In the genomic region with DNA sequence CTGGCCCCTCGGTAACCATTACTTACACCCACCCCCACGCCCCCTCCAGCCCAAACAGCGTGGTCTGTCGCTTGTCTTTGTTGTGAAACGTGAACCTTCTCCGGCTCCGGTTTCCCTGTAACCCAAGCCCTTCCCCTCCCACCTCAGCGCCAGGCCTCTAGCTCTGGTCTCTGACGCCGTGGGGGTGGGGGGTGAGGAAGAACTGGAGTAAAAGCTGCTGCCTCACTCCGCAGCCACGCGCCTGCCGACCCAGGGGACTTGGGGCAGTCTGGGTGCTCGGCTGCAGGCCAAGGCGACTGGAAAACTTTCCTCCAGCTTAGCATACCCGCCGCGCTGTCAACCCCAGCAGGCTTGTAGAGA, we compare ENCODE assay signal across 8 mouse cellular contexts. TPM values are rescaled to one million over a fixed set of nuclear protein-coding genes. Genes with fewer than 3 reads are reported as not detected.
DNase-seq lines count a peak whose midpoint lies in the region; ATAC-seq lines count a peak whose summit lies in the region.

No protein-coding gene starts in this region.

- H3K9me3 ChIP-seq in forebrain, embryonic 10.5 days, result no peaks in the 10 kb centered on the region
- no peaks in the 10 kb centered on the region; the same call in 1 of the 2 replicates for H3K9me3 ChIP-seq in limb, embryonic 11.5 days (ENCODE audit: control insufficient read depth, low read length)
- H3K9me3 ChIP-seq in midbrain, embryonic 12.5 days, result no peaks in the 10 kb centered on the region

- WGBS in forebrain, embryonic 10.5 days, result 0% methylated on average over 19 of the region's 19 CpGs
- under 1% methylated on average over 19 of the region's 19 CpGs for WGBS in limb, embryonic 11.5 days
- WGBS in midbrain, embryonic 12.5 days, result 0% methylated on average over 19 of the region's 19 CpGs

- peak overlapping the region; percentile 97 for H3K27ac ChIP-seq in forebrain, embryonic 10.5 days
- H3K27ac ChIP-seq in limb, embryonic 11.5 days (replicated peaks; ENCODE audit: low read depth, low read length), result 0 out of 2 replicates have a peak overlapping the region, but pooled peaks have one; percentile 36
- peak overlapping the region; percentile 91 for H3K27ac ChIP-seq in midbrain, embryonic 12.5 days (replicated peaks)

- DNase-seq in 3134 (ENCODE audit: extremely low read depth, insufficient read length, low spot score), result peak; percentile 84
- DNase-seq in Muller cell, postnatal 12 days (ENCODE audit: inconsistent ontology term), result peak; percentile 82
- peak; percentile 76 for DNase-seq in forebrain, embryonic 10.5 days (ENCODE audit: extremely low spot score, low spot score)
- DNase-seq in heart, postnatal 4 days, result peak; percentile 85
- peak; percentile 87 for DNase-seq in limb, embryonic 11.5 days (ENCODE audit: low spot score)
- DNase-seq in cerebellum, adult 9-10 months, result no peak
- no peak for DNase-seq in frontal cortex, postnatal 36 days (ENCODE audit: low spot score in 2 of 2)

- peak overlapping the region; percentile 87 for H3K4me3 ChIP-seq in forebrain, embryonic 10.5 days
- H3K4me3 ChIP-seq in limb, embryonic 11.5 days (ENCODE audit: low read depth, low read length), result peak overlapping the region; percentile 82
- peak overlapping the region; percentile 72 for H3K4me3 ChIP-seq in midbrain, embryonic 12.5 days

- H3K27me3 ChIP-seq in forebrain, embryonic 10.5 days (ENCODE audit: poor library complexity, severe bottlenecking), result peaks cover 18% of the 10 kb centered on the region
- H3K27me3 ChIP-seq in limb, embryonic 11.5 days (ENCODE audit: control insufficient read depth, insufficient read depth, low read length), result no peaks in the 10 kb centered on the region
- peaks cover 27% of the 10 kb centered on the region for H3K27me3 ChIP-seq in midbrain, embryonic 12.5 days

- peak; percentile 10 for ATAC-seq in limb, embryonic 11.5 days (ENCODE audit: insufficient number of reproducible peaks, low FRiP score, low TSS enrichment, low read depth)
- no peak for ATAC-seq in midbrain, embryonic 12.5 days (ENCODE audit: low FRiP score, low read depth)

- H3K4me2 ChIP-seq in limb, embryonic 11.5 days (ENCODE audit: low read depth, severe bottlenecking), result peak overlapping the region; percentile 96
- peak overlapping the region; percentile 98 for H3K4me2 ChIP-seq in midbrain, embryonic 12.5 days (replicated peaks)

- peaks cover 72% of the 10 kb centered on the region for H3K4me1 ChIP-seq in forebrain, embryonic 10.5 days
- peaks cover 18% of the 10 kb centered on the region for H3K4me1 ChIP-seq in limb, embryonic 11.5 days (ENCODE audit: control insufficient read depth, insufficient read depth, low read length)
- peaks cover 55% of the 10 kb centered on the region for H3K4me1 ChIP-seq in midbrain, embryonic 12.5 days

- peak overlapping the region; percentile 60 for H3K9ac ChIP-seq in limb, embryonic 11.5 days (ENCODE audit: low read length)
- H3K9ac ChIP-seq in midbrain, embryonic 12.5 days (replicated peaks), result peak overlapping the region; percentile 85

- H3K36me3 ChIP-seq in forebrain, embryonic 10.5 days (replicated peaks), result peaks cover 31% of the 10 kb centered on the region
- 0 out of 2 replicates have a peak, but pooled peaks cover under 1% of the 10 kb centered on the region for H3K36me3 ChIP-seq in limb, embryonic 11.5 days (ENCODE audit: control insufficient read depth, insufficient read depth, low read length)
- H3K36me3 ChIP-seq in midbrain, embryonic 12.5 days, result peaks cover 16% of the 10 kb centered on the region

RNA-seq across cellular contexts. Expression of a gene that starts 1.3 kb away (rescaled TPM):
- 6.7 and 7.4 TPM in 2 replicates for polyA plus RNA-seq in forebrain, embryonic 10.5 days (2016; fragmentation: Nextera tagmentation; extraction: Ambion mirVana)
- 10 to 100 TPM; 10.3 to 10.4 TPM for total RNA-seq in heart, postnatal 4 days (2021)
- polyA plus RNA-seq in limb, embryonic 11.5 days (2014; fragmentation: Nextera tagmentation; extraction: Ambion mirVana), result 8.7 and 8.9 TPM in 2 replicates
- 7.4 and 7.9 TPM in 2 replicates for polyA plus RNA-seq in midbrain, embryonic 12.5 days (2016; fragmentation: Nextera tagmentation; extraction: Ambion mirVana)

RNA-seq across cellular contexts. Expression of a gene that starts 12.1 kb away (rescaled TPM):
- polyA plus RNA-seq in forebrain, embryonic 10.5 days (2016; fragmentation: Nextera tagmentation; extraction: Ambion mirVana), result 8.3 and 9.1 TPM in 2 replicates
- total RNA-seq in heart, postnatal 4 days (2021), result 100 to 1,000 TPM; 188 to 201 TPM
- polyA plus RNA-seq in limb, embryonic 11.5 days (2014; fragmentation: Nextera tagmentation; extraction: Ambion mirVana), result 8.6 and 9.2 TPM in 2 replicates
- polyA plus RNA-seq in midbrain, embryonic 12.5 days (2016; fragmentation: Nextera tagmentation; extraction: Ambion mirVana), result 11.2 and 11.7 TPM in 2 replicates

RNA-seq across cellular contexts. Expression of a gene that starts 19.7 kb away (rescaled TPM):
- 14.4 and 16.3 TPM in 2 replicates for polyA plus RNA-seq in forebrain, embryonic 10.5 days (2016; fragmentation: Nextera tagmentation; extraction: Ambion mirVana)
- total RNA-seq in heart, postnatal 4 days (2021), result 10 to 100 TPM; 60.3 to 62.9 TPM
- polyA plus RNA-seq in limb, embryonic 11.5 days (2014; fragmentation: Nextera tagmentation; extraction: Ambion mirVana), result 18.8 and 25.6 TPM in 2 replicates
- polyA plus RNA-seq in midbrain, embryonic 12.5 days (2016; fragmentation: Nextera tagmentation; extraction: Ambion mirVana), result 20.8 and 21.0 TPM in 2 replicates

RNA-seq across cellular contexts. Expression of a gene that starts 22.4 kb away (rescaled TPM):
- polyA plus RNA-seq in forebrain, embryonic 10.5 days (2016; fragmentation: Nextera tagmentation; extraction: Ambion mirVana), result 0.81 and 1.1 TPM in 2 replicates
- total RNA-seq in heart, postnatal 4 days (2021), result under 1 TPM; 0.33 to 0.56 TPM
- polyA plus RNA-seq in limb, embryonic 11.5 days (2014; fragmentation: Nextera tagmentation; extraction: Ambion mirVana), result 1.8 and 2.0 TPM in 2 replicates
- polyA plus RNA-seq in midbrain, embryonic 12.5 days (2016; fragmentation: Nextera tagmentation; extraction: Ambion mirVana), result 1.1 and 1.3 TPM in 2 replicates

RNA-seq across cellular contexts. Expression of a gene that starts 23.9 kb away (rescaled TPM):
- polyA plus RNA-seq in forebrain, embryonic 10.5 days (2016; fragmentation: Nextera tagmentation; extraction: Ambion mirVana), result 17.8 and 18.4 TPM in 2 replicates
- 1 to 10 TPM; 5.5 to 7.2 TPM for total RNA-seq in heart, postnatal 4 days (2021)
- polyA plus RNA-seq in limb, embryonic 11.5 days (2014; fragmentation: Nextera tagmentation; extraction: Ambion mirVana), result 9.3 and 9.8 TPM in 2 replicates
- 20.6 and 21.9 TPM in 2 replicates for polyA plus RNA-seq in midbrain, embryonic 12.5 days (2016; fragmentation: Nextera tagmentation; extraction: Ambion mirVana)

Comparison
In these comparisons a context has a peak if more than half of its experiments do, and no peak if none do; other contexts are left out.
1. DNase-seq: peak in 3134 (single experiment), Muller cell, postnatal 12 days (single experiment), forebrain, embryonic 10.5 days (single experiment), heart, postnatal 4 days (single experiment) and limb, embryonic 11.5 days (single experiment); none in cerebellum, adult 9-10 months (single experiment) and frontal cortex, postnatal 36 days (0 of 2).
2. H3K27ac ChIP-seq: peak in every context shown above with its lines; median percentile 97 in forebrain, embryonic 10.5 days; 91 in midbrain, embryonic 12.5 days; 36 in limb, embryonic 11.5 days.
3. Peak in every context shown above with its lines, with median percentiles within 50 percentile points of each other: H3K4me3 ChIP-seq.